Mouse (Mus musculus): Measurements from ENCODE around the gene Adamts5. TPM values are rescaled to one million over a fixed set of nuclear protein-coding genes. Genes with fewer than 3 reads are reported as not detected.

The Adamts5 gene
- 1 to 10 TPM; 6.5 to 6.9 TPM for total RNA-seq (2021)
- long read RNA-seq, experiment 1, full-length matches to known transcripts, result 2 of 3 reads
- long read RNA-seq, experiment 1, partial matches to known transcripts, result 0 of 3 reads
- long read RNA-seq, experiment 1, other reads (novel, unspliced or antisense), result 1 of 3 reads
- long read RNA-seq, experiment 2, full-length matches to known transcripts, result 3 of 4 reads
- long read RNA-seq, experiment 2, partial matches to known transcripts, result 1 of 4 reads
- long read RNA-seq, experiment 2, other reads (novel, unspliced or antisense), result 0 of 4 reads

- DNase-seq, result peak in 1 of 2 experiments; percentile 36
Observed at GRCm38 (mm10) chr16:85901581-85901910, at the start of gene Adamts5. Gene Adamts5, minus strand, starts transcription at chr16:85901828.

- no peak for DNase-seq
Observed at GRCm38 (mm10) chr16:85950356-85950755, 48.7 kb upstream of the Adamts5 start.

- no peak for DNase-seq
Observed at GRCm38 (mm10) chr16:85926004-85926403, 24.4 kb upstream of the Adamts5 start.

- no peak for DNase-seq
Observed at GRCm38 (mm10) chr16:85922454-85922853, 20.8 kb upstream of the Adamts5 start.

- no peak for DNase-seq
Observed at GRCm38 (mm10) chr16:85920122-85920521, 18.5 kb upstream of the Adamts5 start.

- DNase-seq, result peak; percentile 76 to 79
Observed at GRCm38 (mm10) chr16:85900702-85901580, 687 bp downstream of the Adamts5 start.

- DNase-seq, result peak; percentile 37 to 50
Observed at GRCm38 (mm10) chr16:85899790-85900587, 1.6 kb downstream of the Adamts5 start.

GRCm38 (mm10) chr16:85899301-85899721, 2.3 kb downstream of the Adamts5 start:
- DNase-seq, result peak; percentile 52 to 59

- DNase-seq, result no peak
Observed at GRCm38 (mm10) chr16:85898816-85899215, 2.8 kb downstream of the Adamts5 start.

- peak; percentile 70 to 78 for DNase-seq
Observed at GRCm38 (mm10) chr16:85898391-85898790, 3.2 kb downstream of the Adamts5 start.

GRCm38 (mm10) chr16:85897854-85898253, 3.8 kb downstream of the Adamts5 start:
- no peak for DNase-seq

GRCm38 (mm10) chr16:85895948-85896347, 5.7 kb downstream of the Adamts5 start:
- DNase-seq, result no peak

- no peak for DNase-seq
Observed at GRCm38 (mm10) chr16:85889778-85890177, 11.8 kb downstream of the Adamts5 start.

- peak; percentile 49 to 67 for DNase-seq
Observed at GRCm38 (mm10) chr16:85887289-85888051, 14.2 kb downstream of the Adamts5 start.

- DNase-seq, result no peak
Observed at GRCm38 (mm10) chr16:85879075-85879474, 22.6 kb downstream of the Adamts5 start.

GRCm38 (mm10) chr16:85874141-85874540, 27.5 kb downstream of the Adamts5 start:
- DNase-seq, result peak; percentile 36 to 58

- DNase-seq, result peak in 1 of 2 experiments; percentile 22
Observed at GRCm38 (mm10) chr16:85871971-85872370, 29.7 kb downstream of the Adamts5 start.

- no peak for DNase-seq
Observed at GRCm38 (mm10) chr16:85871248-85871647, 30.4 kb downstream of the Adamts5 start.

- DNase-seq, result no peak
Observed at GRCm38 (mm10) chr16:85864691-85865389, 36.8 kb downstream of the Adamts5 start.

- DNase-seq, result no peak
Observed at GRCm38 (mm10) chr16:85854505-85854904, 47.1 kb downstream of the Adamts5 start.

GRCm38 (mm10) chr16:85827066-85827465, 74.6 kb downstream of the Adamts5 start:
- DNase-seq, result no peak
